Mouse (Mus musculus) large intestine, adult 2 months (tissue): ENCODE results near the gene Smarce1. TPM values are rescaled to one million over a fixed set of nuclear protein-coding genes. Genes with fewer than 3 reads are reported as not detected.

ENCODE experiments used
- DNase-seq: peaks from one replicate; pipeline ENCODE4 v3.0.0-alpha.2; 2012; ENCODE audit warnings: low read depth, low spot score
- WGBS: fragments of 180-500 bp; shearing (Covaris S2); methylation state at CpG from one replicate; pipeline ENCODE4 v1.1.7; 2018; 5-methylcytosine and 5-hydroxymethylcytosine counted together
- polyA plus RNA-seq: library from polyadenylated mRNA; depleted of rRNA; stranded (reverse); fragments of >200 nt; gene quantifications from 2 replicates; pipeline ENCODE4 v1.2.3, GENCODE M21; 2012; rRNA removed

Smarce1 gene
- polyA plus RNA-seq, 1 experiment: 16.6 TPM

DNA sequence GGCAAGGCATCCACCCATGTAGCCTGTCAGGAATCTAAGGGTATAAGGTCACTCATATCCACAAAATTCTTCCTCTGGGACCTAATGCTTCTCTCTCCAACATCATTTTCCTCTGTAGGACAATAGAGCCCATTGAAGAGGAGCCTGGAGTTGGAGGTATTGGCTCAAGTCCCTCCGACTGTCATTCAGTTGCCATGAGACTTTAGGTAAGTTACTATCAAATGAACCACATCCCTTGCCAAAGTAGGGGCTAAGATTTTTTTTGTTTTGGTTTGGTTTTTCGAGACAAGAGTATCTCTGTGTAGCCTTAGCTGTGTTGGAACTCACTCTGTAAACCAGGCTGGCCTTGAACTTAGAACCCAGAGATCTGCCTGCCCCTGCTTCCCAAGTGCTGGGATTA is 59.4 kb downstream of the Smarce1 start:
- WGBS: 64% methylated on average over 2 of the region's 2 CpGs
- no peak for DNase-seq

GRCm38 (mm10) chr11:99170547-99171267 is 60.1 kb downstream of the Smarce1 start:
- WGBS: 72% methylated on average over 12 of the region's 12 CpGs
- DNase-seq: no peak

GRCm38 (mm10) chr11:99170005-99170404 is 60.8 kb downstream of the Smarce1 start:
- DNase-seq: no peak
- WGBS: 94% methylated on average over 6 of the region's 6 CpGs

DNA sequence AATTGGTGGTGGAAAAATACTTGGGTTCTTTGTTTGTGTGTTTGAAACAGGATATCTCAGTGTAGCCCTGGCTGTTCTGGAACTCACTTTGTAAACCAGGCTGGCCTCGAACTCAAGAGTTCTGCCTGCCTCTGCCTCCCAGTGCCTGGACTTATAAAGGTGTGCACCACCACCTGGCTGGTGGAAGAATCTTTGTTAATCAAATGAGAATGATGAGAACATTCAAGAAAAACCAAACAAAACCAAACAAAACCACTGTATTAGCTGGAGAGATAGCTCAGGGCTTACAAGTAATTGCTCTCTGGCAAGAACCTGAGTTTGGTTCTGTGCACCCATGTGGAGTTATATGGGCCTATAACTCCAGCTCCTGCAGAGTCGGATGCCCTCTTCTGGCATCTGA is 61.4 kb downstream of the Smarce1 start:
- no peak for DNase-seq
- WGBS: 81% methylated on average over 2 of the region's 2 CpGs

DNA sequence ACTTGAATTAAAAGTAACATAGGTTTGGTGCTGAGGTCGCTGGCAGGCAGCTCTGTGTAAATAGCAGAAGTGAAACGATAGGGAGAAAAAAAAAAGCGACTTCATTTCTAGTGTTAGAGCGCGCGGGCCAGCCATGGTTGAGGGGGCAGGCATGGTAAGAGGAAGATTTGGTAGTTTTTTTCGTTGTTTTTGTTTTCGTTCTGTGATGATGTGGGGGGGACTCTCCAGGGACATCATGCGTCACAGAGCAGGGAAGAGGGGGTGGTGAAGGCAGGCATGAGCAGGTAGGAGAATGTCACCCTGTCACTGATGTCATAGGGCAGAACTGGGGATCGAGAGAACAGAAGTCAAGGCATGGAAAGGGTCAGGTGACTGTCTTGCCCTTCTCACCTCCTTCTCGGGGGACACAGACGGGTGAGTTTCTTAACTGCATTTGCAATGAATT is 62.8 kb downstream of the Smarce1 start:
- no peak for DNase-seq
- WGBS: 56% methylated on average over 12 of the region's 12 CpGs

GRCm38 (mm10) chr11:99167576-99167975 is 63.2 kb downstream of the Smarce1 start:
- DNase-seq: no peak
- WGBS: 77% methylated on average over 7 of the region's 7 CpGs

- no peak for DNase-seq
- 90% methylated on average over 7 of the region's 7 CpGs for WGBS
These were observed 64.6 kb downstream of the Smarce1 start for GRCm38 (mm10) chr11:99166241-99166640.

DNA sequence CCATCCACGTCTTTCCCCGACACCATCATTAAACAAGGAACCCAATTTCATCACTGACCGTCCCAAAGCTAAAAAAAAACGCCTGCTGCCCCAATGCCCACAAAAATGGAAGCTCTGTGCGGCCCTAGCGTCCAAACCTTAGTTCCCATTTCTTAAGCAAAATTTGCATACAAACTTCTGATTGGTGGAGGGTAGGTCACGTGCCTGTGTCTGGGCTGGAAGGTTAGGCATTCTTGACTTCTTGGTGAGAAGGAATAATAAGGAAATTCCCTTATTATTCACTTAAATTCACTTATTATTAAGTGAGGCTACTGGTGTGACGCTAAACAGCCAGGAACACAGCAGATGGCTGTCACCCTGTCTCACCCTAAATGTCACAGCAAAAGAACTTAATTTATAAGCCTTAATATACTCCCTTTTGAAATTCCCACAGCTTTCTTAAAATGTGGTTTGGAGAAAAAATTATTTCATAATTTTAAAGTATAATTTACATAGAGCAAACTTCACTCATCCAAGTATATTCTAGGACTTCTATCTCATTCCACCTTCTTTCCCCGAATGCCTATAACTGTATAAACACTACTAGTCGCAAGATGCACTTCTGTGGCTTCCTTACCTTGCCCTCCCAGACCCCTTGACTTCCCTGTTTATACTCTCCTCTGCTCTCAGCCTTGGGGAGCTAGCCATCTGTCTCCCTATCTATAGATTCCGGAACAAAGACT is 65.6 kb downstream of the Smarce1 start:
- no peak for DNase-seq
- 72% methylated on average over 11 of the region's 11 CpGs for WGBS

GRCm38 (mm10) chr11:99162972-99163686 is 67.7 kb downstream of the Smarce1 start:
- 37% methylated on average over 10 of the region's 10 CpGs for WGBS
- DNase-seq: no peak

GRCm38 (mm10) chr11:99161648-99162047 is 69.2 kb downstream of the Smarce1 start:
- 52% methylated on average over 5 of the region's 5 CpGs for WGBS
- DNase-seq: no peak

GRCm38 (mm10) chr11:99160228-99160627 is 70.6 kb downstream of the Smarce1 start:
- DNase-seq: no peak
- WGBS: 93% methylated on average over 6 of the region's 6 CpGs

Other genes starting within 250 kb of the Smarce1 start
- 1.1 and 1.4 TPM in 2 replicates for gene Gjd3, start 248.0 kb downstream of the Smarce1 start, polyA plus RNA-seq
- 25.6 and 27.9 TPM in 2 replicates for gene Top2a, start 206.8 kb downstream of the Smarce1 start, polyA plus RNA-seq
- gene Igfbp4, start 189.8 kb downstream of the Smarce1 start, polyA plus RNA-seq: 111 and 134 TPM in 2 replicates
- 30.1 and 51.4 TPM in 2 replicates for gene Tns4, start 141.7 kb downstream of the Smarce1 start, polyA plus RNA-seq
- gene Ccr7, start 75.9 kb downstream of the Smarce1 start, polyA plus RNA-seq: 5.8 and 7.7 TPM in 2 replicates
- gene Krt222, start 13.1 kb upstream of the Smarce1 start, polyA plus RNA-seq: 0.36 and 0.48 TPM in 2 replicates
- not detected in 2 replicates for gene Krt24, start 54.2 kb upstream of the Smarce1 start, polyA plus RNA-seq
- not detected in 2 replicates for gene Krt25, start 91.9 kb upstream of the Smarce1 start, polyA plus RNA-seq
- not detected in 2 replicates for gene Krt26, start 106.9 kb upstream of the Smarce1 start, polyA plus RNA-seq
- gene Krt27, start 120.1 kb upstream of the Smarce1 start, polyA plus RNA-seq: not detected in 2 replicates
- 0.06 TPM in 1 of 2 replicates, not detected in the other for gene Krt28, start 143.9 kb upstream of the Smarce1 start, polyA plus RNA-seq
- gene Krt10, start 158.3 kb upstream of the Smarce1 start, polyA plus RNA-seq: 0.84 and 1.1 TPM in 2 replicates
- gene Krt12, start 191.2 kb upstream of the Smarce1 start, polyA plus RNA-seq: 3.9 and 4.5 TPM in 2 replicates
- 409 and 926 TPM in 2 replicates for gene Krt20, start 207.1 kb upstream of the Smarce1 start, polyA plus RNA-seq